Mouse (Mus musculus): ENCODE results near the gene Fcho2.

DNA sequence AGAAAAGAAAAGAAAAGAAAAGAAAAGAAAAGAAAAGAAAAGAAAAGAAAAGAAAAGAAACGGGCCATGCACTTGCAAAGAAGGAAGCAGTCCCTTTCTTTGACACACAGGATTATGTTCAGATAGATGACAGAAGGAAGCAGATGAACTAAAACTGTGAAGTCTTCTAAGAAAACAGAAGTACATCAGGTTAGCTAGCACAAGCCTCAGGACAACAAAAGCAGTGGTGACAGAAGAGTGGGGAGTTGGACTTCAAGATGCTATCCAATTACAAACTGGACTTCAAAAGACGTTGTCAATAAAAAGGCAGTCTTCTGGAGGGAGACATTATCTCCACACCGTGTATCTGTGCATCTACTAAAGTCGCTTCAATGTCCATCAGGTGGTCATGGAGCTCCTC lies 3.0 kb downstream of the Fcho2 start:
- TF ChIP-seq ZNF384 (IDR thresholded peaks at IDR 0.05; ENCODE audit: low read depth, low read length) (no peak), MXI1 (IDR thresholded peaks at IDR 0.05; ENCODE audit: low read depth, low read length) (no peak), CHD1 (IDR thresholded peaks at IDR 0.05; ENCODE audit: low read depth, low read length) (no peak), CTCF (conservative IDR thresholded peaks at IDR 0.05 in 1 of 2, IDR thresholded peaks at IDR 0.05 in 1 of 2; ENCODE audit: low read depth in 2 of 2, low read length in 2 of 2) (no peak), MEF2A (IDR thresholded peaks at IDR 0.05; ENCODE audit: borderline replicate concordance, low read depth, low read length) (no peak), POLR2A (IDR thresholded peaks at IDR 0.05; ENCODE audit: low read depth, low read length) (no peak), E2F4 (IDR thresholded peaks at IDR 0.05; ENCODE audit: insufficient replicate concordance, low read depth, low read length) (no peak), RCOR1 (conservative IDR thresholded peaks at IDR 0.05; ENCODE audit: low read depth, low read length) (no peak)

Measured in CH12.LX (cell line).